Mouse (Mus musculus) layer of hippocampus, postnatal 36 days (tissue): ENCODE measurements around the gene Comt. TPM values are rescaled to one million over a fixed set of nuclear protein-coding genes. Genes with fewer than 3 reads are reported as not detected.

ENCODE experiments used
- DNase-seq, 2 experiments: peaks; one replicate each; pipeline ENCODE4 v3.0.0; 2022
- total RNA-seq, 2 experiments: library from RNA; stranded (reverse); gene quantifications; 2 replicates each; pipeline ENCODE4 v1.2.3; 2021

Comt gene
- total RNA-seq, 2 experiments from 2014 or later: 66.3 to 68.1 TPM

DNA sequence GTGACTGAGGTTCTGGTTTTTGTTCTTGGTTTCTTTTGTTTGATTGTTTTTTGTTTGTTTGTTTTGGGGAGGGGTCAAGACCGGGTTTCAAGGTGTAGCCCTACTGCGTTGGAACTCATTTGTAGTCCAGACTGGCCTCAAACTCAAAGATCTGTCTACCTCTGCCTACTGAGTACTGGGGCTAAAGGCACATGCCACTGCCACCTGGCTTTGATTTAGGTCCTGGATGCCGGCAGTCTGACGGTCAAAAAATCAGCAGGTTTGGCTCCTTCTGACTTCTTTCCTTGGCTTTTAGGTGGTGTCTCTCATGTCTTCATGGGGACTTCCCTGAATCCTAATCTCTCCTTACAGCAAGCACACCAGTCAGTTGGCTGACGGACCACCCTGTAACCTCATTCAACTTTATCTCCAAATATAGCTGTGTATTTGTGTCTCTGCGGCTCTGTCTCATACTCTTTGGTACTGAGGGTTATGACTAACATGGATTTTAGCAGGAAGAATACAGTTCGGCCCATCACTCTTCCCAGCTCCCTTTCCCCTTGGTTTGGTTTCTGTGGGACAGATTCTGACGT, 4.1 kb upstream of the Comt start:
- no peak for DNase-seq

DNA sequence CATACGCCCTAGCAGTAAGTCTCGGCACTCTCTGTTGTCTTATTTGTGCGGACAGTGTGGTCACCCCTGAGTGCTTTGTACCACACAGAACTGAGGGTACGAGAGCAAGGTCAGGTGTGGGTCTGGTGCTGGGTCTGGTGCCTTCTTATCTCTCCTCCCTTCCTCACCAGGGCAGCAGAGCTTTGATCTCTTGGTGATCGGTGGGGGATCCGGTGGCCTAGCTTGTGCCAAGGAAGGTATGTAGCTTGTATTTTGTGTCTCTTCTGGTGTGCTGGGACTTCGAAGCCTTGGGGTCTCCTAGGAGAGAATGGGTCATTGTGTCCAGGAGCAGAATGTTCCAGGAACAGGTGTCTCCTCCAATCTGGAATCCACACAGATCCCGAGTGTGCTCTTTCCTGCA, 3.0 kb upstream of the Comt start:
- DNase-seq: no peak

DNA sequence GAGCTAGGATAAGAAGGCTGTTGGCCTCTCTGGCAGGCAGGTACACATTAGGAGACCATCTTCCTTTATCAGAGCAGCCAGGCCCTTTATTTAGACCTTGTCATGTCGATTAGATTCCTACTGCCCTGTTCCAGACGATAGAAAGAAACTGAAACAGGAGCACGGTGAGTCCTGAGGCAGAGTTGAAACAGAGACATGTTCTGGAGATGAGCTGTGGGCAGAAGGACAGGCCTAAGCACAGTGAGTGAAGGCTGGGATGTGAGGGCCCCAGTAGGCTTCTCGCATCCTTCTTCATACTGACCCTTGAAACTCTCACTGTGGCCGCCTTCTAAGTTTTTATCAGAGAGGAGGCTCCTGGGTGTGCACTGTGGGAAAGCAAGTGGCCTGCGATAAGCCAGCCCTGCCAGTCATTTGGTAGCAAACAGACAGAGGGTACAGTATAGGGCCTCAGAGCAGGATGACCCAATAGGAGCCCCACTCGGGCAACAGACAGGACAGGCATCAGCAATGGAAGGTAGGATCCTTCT, 1.9 kb upstream of the Comt start:
- no peak for DNase-seq

DNA sequence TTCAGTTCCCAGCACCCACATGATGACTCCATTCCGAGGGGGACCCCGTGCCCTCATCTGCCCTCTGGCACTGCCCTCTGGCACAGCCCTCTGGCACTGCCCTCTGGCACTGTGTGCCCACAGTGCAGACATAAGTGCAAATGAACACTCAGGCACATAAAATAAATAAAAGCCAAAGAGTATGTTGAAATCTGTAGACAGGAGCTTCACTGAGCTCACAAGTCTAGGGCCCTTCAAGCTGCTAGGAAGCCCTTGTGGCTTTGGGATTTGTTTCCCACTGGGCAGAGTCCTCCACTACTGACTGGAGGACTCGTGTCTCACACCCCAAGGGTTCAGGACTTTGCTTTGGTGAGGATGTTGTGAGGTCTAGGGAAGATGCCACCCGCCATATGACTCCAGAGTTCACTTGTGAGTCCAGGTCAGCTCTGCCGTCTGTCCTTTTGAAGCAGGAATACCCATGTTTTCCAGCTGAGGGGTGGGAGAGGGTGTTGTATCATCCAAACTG, 1.4 kb upstream of the Comt start:
- DNase-seq: no peak

DNA sequence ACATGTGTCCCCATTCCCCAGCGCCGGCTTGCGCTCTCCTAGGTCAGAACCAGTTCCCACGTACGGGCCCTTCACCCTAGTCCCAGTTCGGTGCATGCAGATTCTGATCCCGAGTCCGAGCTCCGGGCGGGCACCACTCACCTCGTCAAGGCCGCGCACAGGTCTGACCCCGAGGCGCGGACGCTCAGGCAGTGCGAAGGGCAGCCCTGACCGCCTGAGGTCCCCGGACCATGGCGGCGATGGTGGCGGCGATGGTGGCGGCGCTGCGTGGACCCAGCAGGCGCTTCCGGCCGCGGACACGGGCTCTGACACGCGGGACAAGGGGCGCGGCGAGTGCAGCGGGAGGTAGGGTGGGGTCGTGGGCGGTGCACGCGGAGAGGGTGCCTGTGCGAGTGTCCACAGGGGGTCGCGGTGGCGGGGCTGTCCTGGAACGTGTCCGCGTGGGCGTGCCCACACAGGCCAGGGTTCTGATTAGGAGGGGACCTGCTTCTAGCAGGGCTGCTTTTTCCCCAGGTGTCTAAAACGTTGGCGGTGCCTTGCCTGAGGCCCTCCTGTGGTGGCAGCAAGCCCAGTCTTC, 349 bp downstream of the Comt start, which contains the start of gene Txnrd2:
Txnrd2 (plus strand) TSS at position 170 of the 577 bp plus-strand sequence.
- peak; percentile 67 to 76 for DNase-seq

DNA sequence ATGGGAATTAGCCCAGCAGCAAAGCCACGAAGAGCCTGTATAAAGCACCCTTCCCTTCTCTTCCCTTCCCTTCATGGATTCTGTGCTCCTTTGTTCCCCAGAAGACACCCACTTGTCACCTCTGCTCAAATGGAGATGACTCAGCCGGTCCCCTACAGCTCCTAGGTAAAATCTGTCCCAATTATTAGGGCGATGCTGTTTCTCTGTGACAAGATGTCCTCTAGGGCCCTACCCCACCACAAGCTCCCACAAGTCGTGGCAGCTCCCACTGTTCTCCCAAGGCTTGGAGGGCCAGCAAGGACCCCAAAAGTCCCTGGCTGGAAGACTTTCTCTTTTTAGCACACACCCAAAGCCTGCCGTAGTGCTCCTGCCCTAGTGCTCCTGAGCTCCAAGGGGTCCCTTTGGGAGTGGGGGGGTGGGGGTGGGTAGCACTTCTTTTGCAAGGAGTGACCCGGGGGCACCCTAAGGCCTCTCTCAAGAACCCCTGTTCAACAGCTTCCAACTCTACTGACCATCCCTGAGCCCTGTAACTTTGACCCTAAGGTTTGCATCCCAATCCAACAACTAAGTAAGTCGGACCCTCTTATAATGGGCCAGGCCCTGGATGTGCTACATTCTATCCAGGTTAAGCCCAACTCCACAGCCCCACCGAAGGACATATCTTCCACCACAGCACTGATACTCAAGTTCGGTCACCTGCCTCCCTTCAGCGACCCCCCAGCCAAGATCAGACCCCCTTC, 1.0 kb downstream of the Comt start:
- peak in 1 of 2 experiments; percentile 16 for DNase-seq

DNA sequence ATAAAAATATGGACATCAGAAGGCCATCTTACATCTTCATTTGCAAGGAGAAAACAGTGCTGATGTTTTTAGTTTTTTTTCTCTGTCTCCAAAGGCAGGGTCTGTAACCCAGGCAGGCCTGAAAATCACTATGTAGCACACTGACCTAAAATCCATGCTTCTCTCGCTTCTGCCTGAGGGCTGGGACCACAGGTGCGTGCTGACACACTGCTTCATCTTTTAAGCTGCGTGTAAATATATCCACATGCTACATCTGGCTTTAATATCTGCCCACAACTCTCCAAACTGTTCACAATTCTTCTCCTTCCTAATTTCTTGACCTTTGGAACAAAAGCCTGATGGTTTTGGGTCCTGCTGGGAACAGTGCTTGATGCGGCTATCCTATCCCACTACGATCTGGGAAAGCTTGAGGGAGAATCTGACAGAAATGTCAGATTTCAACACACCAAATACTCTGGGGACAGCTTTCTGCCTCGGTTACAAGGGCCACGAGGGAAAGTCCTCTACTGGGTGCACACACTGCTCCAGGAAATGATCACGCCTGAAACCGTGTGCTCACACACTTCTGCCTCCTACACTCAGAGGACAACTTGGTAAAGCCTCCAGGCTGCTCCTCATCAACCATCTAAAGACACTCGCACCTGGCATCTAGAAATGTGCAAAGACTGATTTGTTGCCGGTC, 2.1 kb downstream of the Comt start:
- no peak for DNase-seq

DNA sequence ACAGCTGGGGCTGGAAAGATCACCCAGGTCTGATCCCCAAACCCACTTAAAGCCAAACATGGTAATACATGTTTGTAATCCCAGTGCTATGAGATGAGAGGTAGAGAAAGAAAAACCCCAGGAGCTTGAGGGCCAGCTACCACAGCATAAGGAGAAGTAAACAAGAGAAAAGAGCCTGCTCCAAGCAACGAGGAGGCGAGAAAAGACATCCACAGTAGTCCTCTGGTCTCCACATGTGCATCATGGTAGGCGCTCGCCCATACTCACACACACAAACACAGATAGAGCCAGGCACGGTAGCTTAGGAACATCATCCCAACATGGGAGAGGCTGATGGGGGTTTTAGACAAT, 2.8 kb downstream of the Comt start:
- no peak for DNase-seq

DNA sequence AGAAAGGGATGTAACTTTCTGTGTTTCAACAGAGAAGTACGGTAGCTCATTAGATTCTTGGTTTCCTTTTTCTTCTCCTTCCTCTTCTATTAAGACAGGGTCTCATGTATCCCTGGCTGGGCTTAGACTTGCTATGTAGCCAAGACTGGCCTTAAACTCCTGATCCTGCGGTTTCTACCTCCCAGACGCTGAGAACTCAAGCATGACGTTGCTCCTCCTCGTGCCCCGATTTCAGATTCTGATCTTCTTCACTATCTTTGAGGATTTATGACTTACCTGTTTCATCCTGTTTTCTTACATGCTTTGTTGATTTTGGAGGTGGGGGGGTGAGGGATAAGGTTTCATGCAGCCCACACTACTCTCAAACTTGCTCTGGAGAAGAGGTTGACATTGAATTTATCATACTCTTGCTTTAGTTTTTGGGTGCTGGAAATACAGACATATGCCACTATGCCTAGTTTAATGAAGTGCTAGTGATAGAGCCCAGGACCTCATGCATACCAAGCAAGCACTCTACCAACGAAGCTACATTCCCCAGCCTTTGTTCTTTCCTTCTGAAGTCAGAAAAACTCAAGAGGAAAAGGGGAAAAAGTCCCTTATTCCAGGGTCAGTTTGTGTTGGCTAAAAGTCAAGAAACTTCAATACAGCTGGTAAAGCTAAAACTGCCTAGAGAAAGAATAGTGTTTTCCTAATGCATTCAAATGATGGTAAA, 3.3 kb downstream of the Comt start:
- no peak for DNase-seq

DNA sequence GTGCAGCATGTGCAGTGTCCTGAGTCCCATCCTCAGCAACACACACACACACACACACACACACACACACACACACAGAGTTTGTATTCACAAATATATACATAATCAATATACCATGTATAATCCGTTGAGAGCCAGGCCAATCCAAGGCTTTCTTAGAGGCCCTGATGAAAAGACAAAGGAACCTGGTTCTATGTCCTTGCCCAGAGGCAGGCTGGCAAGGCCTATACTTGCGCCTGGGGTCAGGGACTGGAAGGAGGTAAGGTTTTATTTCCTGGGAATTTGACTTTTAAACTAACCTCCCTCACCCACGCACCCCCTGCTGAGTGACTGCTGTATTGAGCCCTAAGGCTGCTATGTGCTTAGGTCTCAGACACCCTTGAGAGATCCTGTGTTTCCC, 6.1 kb downstream of the Comt start:
- no peak for DNase-seq

DNA sequence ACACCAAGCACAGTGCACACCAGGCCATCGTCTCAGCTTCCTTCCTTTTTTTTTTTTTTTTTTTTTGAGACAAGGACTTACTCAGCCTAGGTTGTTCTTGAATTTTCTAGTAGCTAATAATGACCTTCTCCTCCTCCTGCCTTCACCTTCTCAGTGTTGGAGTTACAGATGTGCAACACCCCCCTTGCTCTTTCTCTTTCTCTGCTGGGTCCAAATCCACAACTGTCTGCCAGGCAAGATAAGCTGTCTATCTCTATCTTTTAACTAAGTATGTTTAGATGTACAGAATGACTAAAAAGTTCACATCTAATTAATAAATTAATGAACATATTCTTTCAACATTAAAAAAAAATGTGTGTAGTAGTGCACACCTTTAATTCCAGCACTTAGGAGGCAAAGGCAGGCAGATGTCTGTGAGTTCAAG, 7.0 kb downstream of the Comt start:
- no peak for DNase-seq

DNA sequence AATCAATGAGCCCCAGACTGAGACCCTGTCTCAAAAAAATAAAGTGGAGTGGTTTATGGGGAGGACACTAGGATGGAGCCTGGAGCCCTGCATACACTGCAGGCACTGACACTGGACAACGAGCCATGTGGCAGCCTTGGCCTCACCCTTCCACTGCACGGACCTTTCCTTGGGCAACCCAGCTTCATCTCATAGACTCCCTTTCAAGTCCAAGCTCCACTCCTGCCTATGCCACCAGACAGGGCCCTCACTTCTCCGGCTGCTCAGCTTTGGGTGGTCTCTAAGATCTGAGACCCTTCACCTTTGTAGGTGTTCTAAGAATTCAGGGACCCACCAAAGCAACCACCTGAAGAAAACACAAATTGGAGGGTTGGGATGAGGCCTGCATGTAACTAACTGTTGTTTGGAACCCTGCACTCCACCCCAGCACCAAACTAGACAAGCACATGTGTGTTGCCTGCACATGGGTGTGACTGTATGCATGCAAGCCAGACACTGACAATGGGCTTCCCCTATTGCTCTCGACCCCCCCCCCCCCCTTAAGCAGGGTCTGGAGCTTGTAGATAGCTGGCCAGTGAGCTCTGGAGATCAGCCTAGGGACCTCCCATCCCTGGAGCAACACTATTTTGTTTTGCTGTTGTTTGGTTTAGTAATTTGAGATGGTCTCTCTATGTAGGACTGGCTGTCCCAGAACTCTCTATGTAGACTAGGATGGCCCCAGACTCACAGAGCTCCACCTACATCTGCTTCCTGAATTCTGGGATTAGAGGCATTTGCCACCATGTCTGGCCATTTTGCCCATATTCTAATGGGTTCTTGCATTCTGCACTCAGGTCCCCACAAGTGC, 7.7 kb downstream of the Comt start:
- no peak for DNase-seq

DNA sequence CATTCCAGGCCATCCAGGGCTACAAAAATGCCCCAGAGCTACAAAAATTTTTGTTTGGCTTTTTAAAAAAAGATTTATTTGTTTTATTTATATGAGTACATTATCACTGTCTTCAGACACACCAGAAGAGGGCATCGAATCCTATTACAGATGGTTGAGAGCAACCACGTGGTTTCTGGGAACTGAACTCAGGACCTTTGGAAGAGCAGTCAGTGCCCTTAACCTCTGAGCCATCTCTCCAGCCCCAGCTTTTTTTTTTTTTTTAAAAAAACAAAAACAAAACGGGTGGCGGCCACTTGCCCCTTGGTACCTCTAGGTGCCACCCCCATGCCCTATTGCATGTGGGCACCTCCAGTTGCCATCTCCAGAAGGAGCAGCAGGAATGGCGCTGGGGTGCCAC, 9.2 kb downstream of the Comt start:
- DNase-seq: no peak

DNA sequence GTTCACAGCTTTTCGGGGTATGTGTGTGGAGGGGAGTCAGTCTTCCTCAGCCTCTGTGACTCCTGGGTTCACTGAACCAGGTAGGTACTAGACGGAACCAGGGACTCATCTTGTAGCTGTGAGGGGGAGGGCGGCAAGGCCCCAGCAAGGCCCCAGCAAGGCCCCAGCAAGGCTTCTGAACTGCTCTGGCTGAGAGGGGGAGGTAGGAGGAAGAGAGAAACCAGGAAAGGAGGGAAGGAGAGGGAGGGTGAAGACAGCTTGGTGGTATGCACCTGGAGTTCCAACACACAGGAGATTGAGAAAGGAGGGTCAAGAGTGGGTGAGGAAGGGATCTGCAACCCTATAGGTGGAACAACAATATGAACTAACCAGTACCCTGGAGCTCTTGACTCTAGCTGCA, 9.8 kb downstream of the Comt start:
- DNase-seq: no peak

DNA sequence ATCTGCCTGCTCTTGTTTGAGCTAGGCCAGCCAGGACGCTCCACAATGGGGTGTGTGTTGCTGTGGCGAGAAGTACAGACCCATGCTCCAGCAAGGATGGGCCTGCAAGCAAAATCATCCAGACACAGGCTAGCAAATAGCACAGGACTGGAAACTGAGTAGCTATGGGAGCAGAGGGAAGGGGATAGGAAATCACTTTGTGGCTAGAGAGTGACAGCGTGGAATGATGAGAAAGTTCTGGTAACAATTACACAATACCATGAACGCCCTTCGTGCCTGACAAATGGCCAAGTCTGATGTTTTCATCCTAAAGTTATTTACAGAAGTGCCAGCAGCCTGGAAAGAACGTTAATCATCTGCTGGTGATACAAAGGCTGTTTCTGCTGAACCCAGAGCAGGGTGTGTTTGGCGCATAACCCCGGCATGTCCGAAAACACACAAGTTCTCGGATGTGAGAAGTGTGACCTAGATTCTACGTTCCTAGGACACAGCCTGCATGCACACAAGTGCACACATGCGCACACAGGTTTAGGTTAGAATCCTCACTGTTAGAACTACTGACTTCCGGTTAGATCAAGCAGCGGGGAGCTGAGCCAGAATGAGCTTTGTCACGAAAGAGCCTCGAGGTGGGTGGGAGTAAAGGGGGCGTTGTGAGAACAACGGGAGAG, 10.4 kb downstream of the Comt start:
- no peak for DNase-seq

DNA sequence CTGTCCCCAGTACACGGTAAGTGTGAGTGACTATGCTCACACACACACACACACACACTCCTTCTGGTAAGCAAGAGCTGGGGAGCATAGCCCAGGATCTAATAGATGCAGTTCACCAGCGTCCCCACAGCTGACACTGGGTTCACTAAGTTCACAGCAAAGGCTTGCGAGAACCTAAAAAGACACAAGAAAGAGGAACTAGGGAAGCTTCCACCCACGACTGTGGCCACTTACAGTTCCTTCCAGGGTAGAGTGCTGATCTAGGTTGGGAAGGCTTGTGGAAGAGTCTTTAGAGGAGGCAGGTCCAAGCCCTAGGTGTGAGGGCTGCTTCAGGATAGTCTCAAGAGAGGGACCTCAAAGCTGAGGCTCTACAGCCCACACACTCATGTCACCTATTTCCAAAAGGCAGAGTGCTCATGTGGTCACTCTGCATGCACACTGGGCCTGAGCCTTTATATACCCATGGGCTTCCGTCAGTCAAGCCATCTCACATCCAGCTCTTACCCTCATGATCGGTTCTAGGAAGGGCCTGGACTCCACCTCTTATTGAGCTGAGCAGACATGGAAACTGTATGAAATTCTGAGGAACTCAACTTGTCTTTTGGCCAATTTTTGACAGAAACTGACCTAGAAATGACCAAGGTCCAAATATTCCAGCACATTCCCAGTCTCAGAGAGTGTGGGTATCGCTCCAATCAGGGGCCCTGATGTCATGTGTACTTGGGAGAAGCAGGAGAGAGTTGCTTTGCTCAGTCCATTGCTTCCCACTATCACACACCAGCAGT, 13.4 kb downstream of the Comt start:
- DNase-seq: no peak

DNA sequence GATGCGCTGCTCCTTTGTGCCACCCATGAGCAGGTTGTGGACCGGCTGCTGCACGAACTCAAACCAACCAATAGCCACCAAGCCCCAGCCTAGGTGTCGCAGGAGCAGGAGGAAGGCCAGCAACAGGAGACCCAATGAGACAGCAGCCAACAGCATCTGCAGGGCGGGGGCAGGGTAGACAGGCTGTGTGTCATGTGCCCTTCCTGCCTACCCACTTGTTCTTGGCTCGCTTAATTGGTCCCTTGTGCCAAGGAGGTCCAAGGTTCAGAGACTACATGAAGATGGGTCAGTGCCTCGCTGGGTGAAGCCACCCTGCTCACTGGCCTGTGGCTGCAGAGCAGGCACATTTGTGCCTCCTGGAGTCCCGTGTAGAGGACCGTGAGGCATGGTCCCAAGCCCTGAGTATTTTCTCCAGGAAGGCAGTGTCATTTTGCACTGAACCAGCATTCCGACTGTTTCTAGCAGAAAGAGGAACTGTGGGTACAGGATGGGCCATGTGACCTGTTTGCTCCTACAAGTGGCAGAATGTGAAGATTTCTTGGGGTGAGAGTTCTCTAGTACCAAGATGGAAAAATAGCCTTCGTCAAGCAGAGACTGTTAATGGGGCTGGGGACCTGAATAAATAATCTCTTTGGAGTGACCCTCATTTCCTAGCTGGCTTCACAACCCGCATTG, 14.7 kb downstream of the Comt start:
- peak in 1 of 2 experiments; percentile 51 for DNase-seq

DNA sequence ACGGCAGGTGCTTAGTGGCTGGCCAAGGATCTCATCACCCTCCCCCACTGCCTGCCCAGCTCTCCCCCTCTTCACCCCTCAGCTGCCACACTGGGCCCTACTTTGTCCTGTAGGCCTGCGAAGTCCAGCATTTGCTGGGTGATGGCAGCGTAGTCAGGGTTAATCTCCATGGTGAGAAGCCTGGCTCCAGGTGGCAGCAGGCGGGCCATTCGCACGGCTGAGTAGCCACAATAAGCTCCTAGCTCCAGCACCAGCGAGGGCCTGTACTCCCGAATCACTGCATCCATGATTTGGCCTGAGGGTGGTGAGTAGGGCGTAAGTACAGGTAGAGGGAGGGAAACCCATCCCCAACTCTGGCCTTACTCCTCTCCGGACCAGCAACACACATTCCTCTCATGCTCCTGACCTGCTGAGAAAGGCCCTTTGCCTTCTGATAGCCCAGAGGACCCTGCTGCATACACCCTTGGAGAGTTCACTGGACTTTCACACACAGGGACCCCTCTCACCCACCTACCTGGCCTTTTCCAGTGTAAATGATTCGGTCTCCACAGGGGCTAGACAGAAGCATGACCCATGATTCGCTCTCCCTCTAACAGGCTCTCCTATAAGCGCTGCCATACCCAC, 15.5 kb downstream of the Comt start:
- no peak for DNase-seq

DNA sequence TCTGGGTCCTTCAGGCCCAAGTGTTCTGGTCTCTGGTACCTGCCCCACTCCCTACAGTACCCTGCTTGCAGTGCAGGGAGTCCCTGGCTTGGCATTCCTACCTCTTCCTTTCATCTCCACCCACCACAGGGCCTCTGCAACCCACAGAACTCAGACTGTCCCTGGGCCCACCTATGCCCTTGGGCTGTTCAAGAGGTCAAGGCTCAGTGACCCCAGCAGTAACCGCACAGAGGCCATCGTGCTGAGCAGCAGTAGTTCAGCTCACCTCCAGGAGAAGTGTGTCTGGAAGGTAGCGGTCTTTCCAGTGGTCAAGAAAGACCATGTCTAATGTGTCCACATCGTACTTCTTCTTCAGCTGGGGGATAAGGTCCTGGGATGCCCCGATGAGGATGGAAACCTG, 16.2 kb downstream of the Comt start:
- DNase-seq: no peak
